Mouse (Mus musculus): ENCODE data around the gene Epha4. TPM values are rescaled to one million over a fixed set of nuclear protein-coding genes. Genes with fewer than 3 reads are reported as not detected.

The Epha4 gene
- polyA plus RNA-seq, 1 experiment = 0.22 TPM

GRCm38 (mm10) chr1:77452721-77453120 lies 62.2 kb downstream of the Epha4 start:
- Histone ChIP-seq H3K36me3 (ENCODE audit: control insufficient read depth, insufficient read depth, low read length) (no peaks in the 10 kb centered on the region), H3K4me1 (ENCODE audit: control insufficient read depth, insufficient read depth, low read length) (no peaks in the 10 kb centered on the region), H3K4me3 (ENCODE audit: control insufficient read depth, low read depth, low read length) (no peak overlapping the region), H3K27me3 (ENCODE audit: control insufficient read depth, insufficient read depth, low read length) (no peaks in the 10 kb centered on the region), H3K27ac (ENCODE audit: control insufficient read depth, insufficient read depth, low read depth, low read length) (no peak overlapping the region)
- TF ChIP-seq CTCF (IDR thresholded peaks at IDR 0.05; ENCODE audit: control insufficient read depth, insufficient read depth, insufficient replicate concordance, low read depth, low read length) = no peak
- TF ChIP-seq POLR2A (IDR thresholded peaks at IDR 0.05; ENCODE audit: control insufficient read depth, low read depth, low read length) = no peak

GRCm38 (mm10) chr1:77451541-77451940 lies 63.3 kb downstream of the Epha4 start:
- H3K4me3 ChIP-seq (ENCODE audit: control insufficient read depth, low read depth, low read length) = no peak overlapping the region
- H3K36me3 ChIP-seq (ENCODE audit: control insufficient read depth, insufficient read depth, low read length) = no peaks in the 10 kb centered on the region
- H3K27me3 ChIP-seq (ENCODE audit: control insufficient read depth, insufficient read depth, low read length) = no peaks in the 10 kb centered on the region
- TF ChIP-seq POLR2A (IDR thresholded peaks at IDR 0.05; ENCODE audit: control insufficient read depth, low read depth, low read length) (no peak), CTCF (IDR thresholded peaks at IDR 0.05; ENCODE audit: control insufficient read depth, insufficient read depth, insufficient replicate concordance, low read depth, low read length) (no peak)
- H3K27ac ChIP-seq (ENCODE audit: control insufficient read depth, insufficient read depth, low read depth, low read length) = no peak overlapping the region
- H3K4me1 ChIP-seq (ENCODE audit: control insufficient read depth, insufficient read depth, low read length) = no peaks in the 10 kb centered on the region

GRCm38 (mm10) chr1:77450201-77450600 lies 64.7 kb downstream of the Epha4 start:
- no peaks in the 10 kb centered on the region for H3K36me3 ChIP-seq (ENCODE audit: control insufficient read depth, insufficient read depth, low read length)
- H3K4me3 ChIP-seq (ENCODE audit: control insufficient read depth, low read depth, low read length) = no peak overlapping the region
- no peak for TF ChIP-seq CTCF (IDR thresholded peaks at IDR 0.05; ENCODE audit: control insufficient read depth, insufficient read depth, insufficient replicate concordance, low read depth, low read length)
- TF ChIP-seq POLR2A (IDR thresholded peaks at IDR 0.05; ENCODE audit: control insufficient read depth, low read depth, low read length) = no peak
- no peaks in the 10 kb centered on the region for H3K27me3 ChIP-seq (ENCODE audit: control insufficient read depth, insufficient read depth, low read length)
- no peak overlapping the region for H3K27ac ChIP-seq (ENCODE audit: control insufficient read depth, insufficient read depth, low read depth, low read length)
- H3K4me1 ChIP-seq (ENCODE audit: control insufficient read depth, insufficient read depth, low read length) = no peaks in the 10 kb centered on the region

GRCm38 (mm10) chr1:77447061-77447614 lies 67.8 kb downstream of the Epha4 start:
- H3K4me3 ChIP-seq (ENCODE audit: control insufficient read depth, low read depth, low read length) = no peak overlapping the region
- TF ChIP-seq POLR2A (IDR thresholded peaks at IDR 0.05; ENCODE audit: control insufficient read depth, low read depth, low read length) (no peak), CTCF (IDR thresholded peaks at IDR 0.05; ENCODE audit: control insufficient read depth, insufficient read depth, insufficient replicate concordance, low read depth, low read length) (no peak)
- H3K36me3 ChIP-seq (ENCODE audit: control insufficient read depth, insufficient read depth, low read length) = no peaks in the 10 kb centered on the region
- no peaks in the 10 kb centered on the region for H3K4me1 ChIP-seq (ENCODE audit: control insufficient read depth, insufficient read depth, low read length)
- H3K27me3 ChIP-seq (ENCODE audit: control insufficient read depth, insufficient read depth, low read length) = no peaks in the 10 kb centered on the region
- H3K27ac ChIP-seq (ENCODE audit: control insufficient read depth, insufficient read depth, low read depth, low read length) = no peak overlapping the region

- TF ChIP-seq CTCF (IDR thresholded peaks at IDR 0.05; ENCODE audit: control insufficient read depth, insufficient read depth, insufficient replicate concordance, low read depth, low read length) (no peak), POLR2A (IDR thresholded peaks at IDR 0.05; ENCODE audit: control insufficient read depth, low read depth, low read length) (no peak)
- Histone ChIP-seq H3K36me3 (ENCODE audit: control insufficient read depth, insufficient read depth, low read length) (no peaks in the 10 kb centered on the region), H3K4me3 (ENCODE audit: control insufficient read depth, low read depth, low read length) (no peak overlapping the region), H3K4me1 (ENCODE audit: control insufficient read depth, insufficient read depth, low read length) (no peaks in the 10 kb centered on the region), H3K27ac (ENCODE audit: control insufficient read depth, insufficient read depth, low read depth, low read length) (no peak overlapping the region), H3K27me3 (ENCODE audit: control insufficient read depth, insufficient read depth, low read length) (no peaks in the 10 kb centered on the region)
Observed at GRCm38 (mm10) chr1:77446438-77446837, 68.5 kb downstream of the Epha4 start.

GRCm38 (mm10) chr1:77444648-77445047 lies 70.2 kb downstream of the Epha4 start:
- no peak for TF ChIP-seq CTCF (IDR thresholded peaks at IDR 0.05; ENCODE audit: control insufficient read depth, insufficient read depth, insufficient replicate concordance, low read depth, low read length)
- no peak for TF ChIP-seq POLR2A (IDR thresholded peaks at IDR 0.05; ENCODE audit: control insufficient read depth, low read depth, low read length)
- Histone ChIP-seq H3K27me3 (ENCODE audit: control insufficient read depth, insufficient read depth, low read length) (no peaks in the 10 kb centered on the region), H3K4me1 (ENCODE audit: control insufficient read depth, insufficient read depth, low read length) (no peaks in the 10 kb centered on the region)

GRCm38 (mm10) chr1:77441987-77442386 lies 72.9 kb downstream of the Epha4 start:
- no peak for TF ChIP-seq CTCF (IDR thresholded peaks at IDR 0.05; ENCODE audit: control insufficient read depth, insufficient read depth, insufficient replicate concordance, low read depth, low read length)
- no peak for TF ChIP-seq POLR2A (IDR thresholded peaks at IDR 0.05; ENCODE audit: control insufficient read depth, low read depth, low read length)
- H3K27me3 ChIP-seq (ENCODE audit: control insufficient read depth, insufficient read depth, low read length) = no peaks in the 10 kb centered on the region
- H3K4me3 ChIP-seq (ENCODE audit: control insufficient read depth, low read depth, low read length) = no peak overlapping the region
- no peak overlapping the region for H3K27ac ChIP-seq (ENCODE audit: control insufficient read depth, insufficient read depth, low read depth, low read length)
- H3K36me3 ChIP-seq (ENCODE audit: control insufficient read depth, insufficient read depth, low read length) = no peaks in the 10 kb centered on the region
- no peaks in the 10 kb centered on the region for H3K4me1 ChIP-seq (ENCODE audit: control insufficient read depth, insufficient read depth, low read length)

More at GRCm38 (mm10) chr1:77444648-77445047, 70.2 kb downstream of the Epha4 start:
- Histone ChIP-seq H3K4me3 (ENCODE audit: control insufficient read depth, low read depth, low read length) (no peak overlapping the region), H3K36me3 (ENCODE audit: control insufficient read depth, insufficient read depth, low read length) (no peaks in the 10 kb centered on the region), H3K27ac (ENCODE audit: control insufficient read depth, insufficient read depth, low read depth, low read length) (no peak overlapping the region)
